ENCODE assay signal across 16 mouse cellular contexts in genomic region chr1:22320941-22321676, GRCm38 (mm10).
DNase-seq lines count a peak whose midpoint lies in the region; ATAC-seq and TF ChIP-seq lines count a peak whose summit lies in the region.
"Had no signal": no experiment of that assay in that cellular context is flagged by ENCODE, and none has a peak within 500 bp of the region (broad histone marks: within the 10 kb centered on the region; RNA-seq: fewer than 3 reads in every experiment).

No protein-coding gene starts in this region.

- intact Hi-C loops in left cerebral cortex, postnatal 36 days (cut with DNase I) = no loop called here

- no peak overlapping the region for H3K27ac ChIP-seq in forebrain, postnatal 0 days (ENCODE audit: low read depth, low read length)
- no peak overlapping the region for H3K27ac ChIP-seq in midbrain, embryonic 11.5 days (ENCODE audit: low read depth, low read length)
- no peak overlapping the region for H3K27ac ChIP-seq in heart, embryonic 11.5 days (ENCODE audit: low read depth, low read length)
- H3K27ac ChIP-seq: kidney, postnatal 0 days had no signal

- H3K4me3 ChIP-seq in forebrain, postnatal 0 days (ENCODE audit: low read depth, low read length) = no peak overlapping the region
- no peak overlapping the region for H3K4me3 ChIP-seq in midbrain, embryonic 11.5 days (ENCODE audit: low read depth, low read length)
- H3K4me3 ChIP-seq in heart, embryonic 11.5 days (ENCODE audit: low read depth, low read length) = no peak overlapping the region

- no peaks in the 10 kb centered on the region for H3K9me3 ChIP-seq in forebrain, postnatal 0 days (ENCODE audit: low read length)
- no peaks in the 10 kb centered on the region for H3K9me3 ChIP-seq in midbrain, embryonic 11.5 days (ENCODE audit: control insufficient read depth, low read length)
- H3K9me3 ChIP-seq in heart, embryonic 11.5 days (replicated peaks; ENCODE audit: control insufficient read depth, low read length) = no peaks in the 10 kb centered on the region

- TF ChIP-seq CTCF in forebrain, postnatal 0 days (IDR thresholded peaks at IDR 0.05; ENCODE audit: low read depth) = no peak

- H3K27me3 ChIP-seq in forebrain, postnatal 0 days (ENCODE audit: insufficient read depth, low read length) = no peaks in the 10 kb centered on the region
- H3K27me3 ChIP-seq in midbrain, embryonic 11.5 days (ENCODE audit: control insufficient read depth, insufficient read depth, low read length) = no peaks in the 10 kb centered on the region
- no peaks in the 10 kb centered on the region for H3K27me3 ChIP-seq in heart, embryonic 11.5 days (ENCODE audit: control insufficient read depth, insufficient read depth, low read length)

- WGBS in forebrain, postnatal 0 days = 30% methylated on average over 6 of the region's 6 CpGs
- WGBS in midbrain, embryonic 11.5 days = 38% methylated on average over 6 of the region's 6 CpGs
- WGBS in heart, embryonic 11.5 days (ENCODE audit: insufficient replicate concordance) = 66% methylated on average over 6 of the region's 6 CpGs

- no peak overlapping the region for H3K4me2 ChIP-seq in forebrain, postnatal 0 days (ENCODE audit: low read depth)
- H3K4me2 ChIP-seq in midbrain, embryonic 11.5 days = no peak overlapping the region
- H3K4me2 ChIP-seq in heart, embryonic 11.5 days = no peak overlapping the region

- H3K4me1 ChIP-seq in forebrain, postnatal 0 days (ENCODE audit: insufficient read depth) = no peaks in the 10 kb centered on the region
- peaks cover 4% of the 10 kb centered on the region for H3K4me1 ChIP-seq in midbrain, embryonic 11.5 days (ENCODE audit: control insufficient read depth, insufficient read depth, low read length)
- H3K4me1 ChIP-seq in heart, embryonic 11.5 days (ENCODE audit: control insufficient read depth, insufficient read depth, low read length) = no peaks in the 10 kb centered on the region

- DNase-seq in embryo, embryonic 11 days = peak; percentile 25
- DNase-seq in embryo, embryonic 10 days (ENCODE audit: low spot score) = no peak
- DNase-seq in ZHBTc4 (ENCODE audit: low read depth, low spot score) = peak; percentile 23
- DNase-seq in forebrain, postnatal 0 days = no peak
- DNase-seq in midbrain, embryonic 11.5 days (ENCODE audit: low spot score, missing footprints) = peak; percentile 88
- DNase-seq in T-cell, adult 2 months (ENCODE audit: low spot score) = no peak
- no peak for DNase-seq in left cerebral cortex, postnatal 36 days (ENCODE audit: low spot score in 2 of 2)
- DNase-seq: adrenal gland, adult 2 months; cerebellum, adult 2 months; gastrocnemius, postnatal 25 days; left cerebral cortex, postnatal 4 days; lung, adult 18-20 months; spleen, adult 18-20 months had no signal

- peak; percentile 42; the same call in 1 of the 2 replicates for ATAC-seq in forebrain, postnatal 0 days
- ATAC-seq in midbrain, embryonic 11.5 days (ENCODE audit: low FRiP score) = peak; percentile 64
- no peak for ATAC-seq in heart, embryonic 11.5 days (replicated peaks; ENCODE audit: insufficient number of reproducible peaks, low FRiP score, low TSS enrichment)
- ATAC-seq: Patski had no signal

- H3K9ac ChIP-seq in forebrain, postnatal 0 days = no peak overlapping the region
- no peak overlapping the region for H3K9ac ChIP-seq in midbrain, embryonic 11.5 days (ENCODE audit: low read length)
- H3K9ac ChIP-seq in heart, embryonic 11.5 days (ENCODE audit: low read depth, low read length) = no peak overlapping the region

- no peaks in the 10 kb centered on the region for H3K36me3 ChIP-seq in forebrain, postnatal 0 days (ENCODE audit: insufficient read depth)
- no peaks in the 10 kb centered on the region for H3K36me3 ChIP-seq in midbrain, embryonic 11.5 days (ENCODE audit: control insufficient read depth, insufficient read depth, low read length)
- H3K36me3 ChIP-seq in heart, embryonic 11.5 days (ENCODE audit: control insufficient read depth, insufficient read depth, low read length) = no peaks in the 10 kb centered on the region

Comparison
In these comparisons a context has a peak if more than half of its experiments do, and no peak if none do; other contexts are left out.
1. DNase-seq: peak in embryo, embryonic 11 days (single experiment), ZHBTc4 (single experiment) and midbrain, embryonic 11.5 days (single experiment); none in embryo, embryonic 10 days (single experiment), forebrain, postnatal 0 days (single experiment), T-cell, adult 2 months (single experiment) and left cerebral cortex, postnatal 36 days (0 of 2).